Mouse (Mus musculus): ENCODE measurements around the gene Caprin2. TPM values are rescaled to one million over a fixed set of nuclear protein-coding genes. Genes with fewer than 3 reads are reported as not detected.

Caprin2 gene
- 13.6 and 18.0 TPM in 2 replicates for total RNA-seq (2014; rRNA removed)
- 5.9 and 6.5 TPM in 2 replicates for polyA plus RNA-seq (2015; fragmentation: Nextera tagmentation; extraction: Ambion mirVana)

DNA sequence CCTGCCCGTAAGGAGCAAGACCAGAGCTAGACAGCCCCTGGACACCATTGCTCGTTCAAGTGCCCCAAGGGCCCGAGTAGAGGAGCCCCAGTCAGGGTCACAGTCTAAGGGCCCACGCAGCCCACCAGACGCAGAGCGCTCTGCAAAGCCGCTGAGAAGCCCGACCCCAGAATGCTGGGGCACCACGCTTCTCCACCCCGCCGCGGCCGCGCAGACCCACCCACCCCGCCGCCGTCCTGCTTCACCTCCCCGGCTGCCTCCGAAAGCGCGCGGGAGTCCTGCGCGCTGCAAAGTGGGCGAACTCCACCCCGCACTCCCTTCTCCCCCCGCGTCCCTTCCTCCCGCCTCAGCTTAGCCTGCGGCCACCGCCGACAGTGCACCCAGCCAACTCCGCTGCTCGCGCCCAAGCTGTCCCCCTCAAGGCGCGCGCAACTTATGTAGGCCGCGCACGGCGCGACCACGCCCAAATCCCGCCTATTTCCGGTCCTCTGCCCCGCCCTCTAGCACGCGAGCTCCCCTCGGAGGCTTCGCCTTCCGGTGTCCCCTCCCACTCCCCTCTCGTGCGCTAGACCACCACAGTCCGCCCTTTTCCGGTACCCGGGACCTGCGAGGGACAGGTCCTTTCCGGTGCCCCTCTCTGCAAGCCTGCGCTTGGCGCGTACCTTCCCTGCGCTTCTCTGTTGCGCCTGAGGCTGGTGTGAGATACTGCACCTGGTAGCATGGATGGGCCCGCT lies at the start of gene Caprin2:
Caprin2 (minus strand) TSS at position 465 of the 734 bp plus-strand sequence.
- DNase-seq (ENCODE audit: low spot score), result peak; percentile 97
- Histone ChIP-seq H3K27ac (ENCODE audit: low read depth, low read length) (peak within 1 kb of the TSS; percentile 91), H3K4me2 (ENCODE audit: low read depth, low read length, poor library complexity, severe bottlenecking) (peak within 1 kb of the TSS; percentile 86), H3K4me3 (ENCODE audit: low read depth, low read length) (peak within 1 kb of the TSS; percentile 75), H3K9ac (replicated peaks; ENCODE audit: low read length, poor library complexity, severe bottlenecking) (peak within 1 kb of the TSS; percentile 71), H3K36me3 (ENCODE audit: insufficient read depth, low read length) (no peaks in the 10 kb centered on the region), H3K9me3 (ENCODE audit: low read length) (no peaks in the 10 kb centered on the region), H3K27me3 (ENCODE audit: insufficient read depth, low read length) (no peaks in the 10 kb centered on the region), H3K4me1 (ENCODE audit: insufficient read depth, low read length) (no peaks in the 10 kb centered on the region)
- TF ChIP-seq CTCF (IDR thresholded peaks at IDR 0.05), result peak; percentile 34; the same call in 1 of the 2 replicates
- WGBS, result under 1% methylated on average over 55 of the region's 65 CpGs
- peak; percentile 100 for ATAC-seq (ENCODE audit: low FRiP score)

DNA sequence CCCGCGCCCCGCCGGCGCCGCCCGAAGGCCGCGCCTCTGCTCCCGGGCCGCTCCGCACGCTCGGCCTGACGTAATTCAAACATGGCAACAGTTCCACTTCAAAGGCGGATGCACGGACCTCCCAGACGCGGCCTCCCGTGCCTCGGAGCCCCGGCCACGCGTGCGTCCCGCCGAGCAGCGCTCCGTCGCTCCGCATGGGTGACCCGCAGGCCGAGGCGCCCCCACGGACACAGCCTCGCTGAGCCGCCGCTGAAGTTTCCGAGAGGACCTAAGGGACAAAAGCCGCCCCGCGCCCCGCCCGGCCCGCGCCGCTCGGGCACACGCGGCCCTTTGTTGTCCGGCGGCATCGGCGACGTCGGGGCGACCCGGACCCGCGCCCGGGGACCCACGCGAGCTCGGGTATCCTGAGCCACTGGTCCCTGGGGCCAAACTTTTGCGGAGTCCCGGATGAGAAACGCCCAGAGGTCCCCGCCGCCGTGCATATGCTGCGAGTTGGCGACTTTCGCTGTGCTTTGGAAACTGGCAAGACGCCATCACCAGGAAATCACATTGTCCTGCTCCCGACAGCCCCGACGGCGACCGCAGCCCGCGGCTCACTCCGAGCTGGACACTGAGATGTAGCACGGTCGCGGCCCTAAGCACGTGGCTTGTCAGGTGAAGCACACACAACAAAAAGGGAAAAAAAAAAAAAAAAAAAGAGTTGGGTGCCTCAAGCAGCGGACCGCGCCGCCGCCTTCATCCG lies 48.9 kb upstream of the Caprin2 start:
- Histone ChIP-seq H3K9ac (replicated peaks; ENCODE audit: low read length, poor library complexity, severe bottlenecking) (peak overlapping the region; percentile 64), H3K27me3 (ENCODE audit: insufficient read depth, low read length) (no peaks in the 10 kb centered on the region), H3K27ac (ENCODE audit: low read depth, low read length) (no peak overlapping the region), H3K4me1 (ENCODE audit: insufficient read depth, low read length) (0 out of 2 replicates have a peak, but pooled peaks cover 3% of the 10 kb centered on the region), H3K4me2 (ENCODE audit: low read depth, low read length, poor library complexity, severe bottlenecking) (peak overlapping the region; percentile 97), H3K9me3 (ENCODE audit: low read length) (no peaks in the 10 kb centered on the region), H3K36me3 (ENCODE audit: insufficient read depth, low read length) (no peaks in the 10 kb centered on the region), H3K4me3 (ENCODE audit: low read depth, low read length) (peak overlapping the region; percentile 81)
- under 1% methylated on average over 90 of the region's 92 CpGs for WGBS
- DNase-seq (ENCODE audit: low spot score) (peak; percentile 49), ATAC-seq (ENCODE audit: low FRiP score) (peak; percentile 67)
- TF ChIP-seq CTCF (IDR thresholded peaks at IDR 0.05), result no peak

DNA sequence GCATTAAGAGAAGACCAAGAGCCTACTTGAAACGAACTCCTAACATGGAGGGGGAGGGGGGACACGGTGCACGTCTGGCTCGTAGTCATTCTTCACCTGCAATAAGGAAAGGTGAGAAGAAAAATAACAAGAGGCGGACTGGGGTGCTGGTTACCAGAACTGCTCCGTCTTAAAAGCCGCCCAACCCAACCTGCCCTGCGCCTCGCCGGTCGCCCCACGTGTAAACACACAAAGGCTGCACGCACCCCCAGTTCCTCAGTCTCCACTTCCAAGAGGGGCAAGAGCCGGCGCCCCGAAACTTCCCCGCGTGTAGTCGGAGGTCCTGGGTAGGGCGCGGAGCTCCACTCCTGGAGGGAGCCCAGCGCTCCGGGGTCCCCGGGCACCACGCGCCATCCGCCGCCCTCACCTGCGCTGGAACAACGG lies 48.3 kb upstream of the Caprin2 start:
- no peak for DNase-seq (ENCODE audit: low spot score)
- TF ChIP-seq CTCF (IDR thresholded peaks at IDR 0.05), result no peak
- 0 out of 2 replicates have a peak, but pooled peaks cover 3% of the 10 kb centered on the region for H3K4me1 ChIP-seq (ENCODE audit: insufficient read depth, low read length)
- no peaks in the 10 kb centered on the region for H3K27me3 ChIP-seq (ENCODE audit: insufficient read depth, low read length)
- H3K4me3 ChIP-seq (ENCODE audit: low read depth, low read length), result peak overlapping the region; percentile 81
- peak; percentile 29 for ATAC-seq (ENCODE audit: low FRiP score)
- no peaks in the 10 kb centered on the region for H3K9me3 ChIP-seq (ENCODE audit: low read length)
- H3K36me3 ChIP-seq (ENCODE audit: insufficient read depth, low read length), result no peaks in the 10 kb centered on the region
- H3K9ac ChIP-seq (replicated peaks; ENCODE audit: low read length, poor library complexity, severe bottlenecking), result peak overlapping the region; percentile 64
- WGBS, result under 1% methylated on average over 26 of the region's 30 CpGs
- H3K27ac ChIP-seq (ENCODE audit: low read depth, low read length), result no peak overlapping the region
- peak overlapping the region; percentile 97 for H3K4me2 ChIP-seq (ENCODE audit: low read depth, low read length, poor library complexity, severe bottlenecking)

DNA sequence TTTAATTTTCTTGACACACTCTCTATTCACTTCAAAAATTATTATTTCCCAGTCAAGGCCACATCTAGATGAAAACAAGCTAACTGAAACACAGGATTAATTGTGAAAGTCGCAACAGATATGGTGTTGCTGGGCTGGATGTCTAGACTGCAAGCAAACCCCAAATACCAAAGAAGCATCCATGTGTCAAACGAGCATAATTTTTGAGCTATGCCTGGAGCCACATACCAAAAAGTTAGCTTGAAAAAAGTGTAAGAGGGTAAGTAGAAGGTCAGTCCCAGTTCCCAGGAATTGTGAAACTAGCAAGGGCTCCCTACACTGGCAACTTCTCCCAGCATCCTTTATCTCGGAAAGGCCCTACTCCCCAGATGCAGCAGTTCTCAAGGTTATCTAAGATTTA lies 47.7 kb upstream of the Caprin2 start:
- H3K36me3 ChIP-seq (ENCODE audit: insufficient read depth, low read length), result no peaks in the 10 kb centered on the region
- H3K4me3 ChIP-seq (ENCODE audit: low read depth, low read length), result 0 out of 2 replicates have a peak overlapping the region, but pooled peaks have one; percentile 81
- H3K4me1 ChIP-seq (ENCODE audit: insufficient read depth, low read length), result 0 out of 2 replicates have a peak, but pooled peaks cover 3% of the 10 kb centered on the region
- WGBS, result 20% methylated on average over 3 of the region's 3 CpGs
- DNase-seq (ENCODE audit: low spot score) (no peak), ATAC-seq (ENCODE audit: low FRiP score) (no peak)
- no peak for TF ChIP-seq CTCF (IDR thresholded peaks at IDR 0.05)
- no peak overlapping the region for H3K27ac ChIP-seq (ENCODE audit: low read depth, low read length)
- no peaks in the 10 kb centered on the region for H3K9me3 ChIP-seq (ENCODE audit: low read length)
- no peaks in the 10 kb centered on the region for H3K27me3 ChIP-seq (ENCODE audit: insufficient read depth, low read length)
- H3K9ac ChIP-seq (replicated peaks; ENCODE audit: low read length, poor library complexity, severe bottlenecking), result no peak overlapping the region
- peak overlapping the region; percentile 15; the same call in 1 of the 2 replicates for H3K4me2 ChIP-seq (ENCODE audit: low read depth, low read length, poor library complexity, severe bottlenecking)

DNA sequence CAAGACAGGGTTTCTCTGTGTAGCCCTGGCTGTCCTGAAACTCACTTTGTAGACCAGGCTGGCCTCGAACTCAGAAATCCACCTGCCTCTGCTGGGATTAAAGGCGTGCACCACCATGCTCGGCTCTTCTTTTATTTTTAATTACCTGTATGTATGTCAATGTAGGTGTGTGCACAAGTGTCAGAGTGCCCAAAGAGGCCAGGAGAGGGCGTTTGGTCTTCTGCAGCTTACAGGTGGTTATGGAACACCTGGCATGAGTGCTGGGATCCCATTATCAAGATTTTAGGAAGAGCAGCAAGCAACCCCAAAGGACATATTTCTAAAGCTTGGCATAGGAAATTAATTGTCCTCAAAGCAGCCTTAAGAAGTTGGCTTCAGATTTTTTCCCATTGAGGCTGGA lies 46.4 kb upstream of the Caprin2 start:
- H3K9me3 ChIP-seq (ENCODE audit: low read length), result no peaks in the 10 kb centered on the region
- WGBS, result 68% methylated on average over 4 of the region's 4 CpGs
- ATAC-seq (ENCODE audit: low FRiP score), result no peak
- 0 out of 2 replicates have a peak, but pooled peaks cover 3% of the 10 kb centered on the region for H3K4me1 ChIP-seq (ENCODE audit: insufficient read depth, low read length)
- no peak overlapping the region for H3K27ac ChIP-seq (ENCODE audit: low read depth, low read length)
- H3K9ac ChIP-seq (replicated peaks; ENCODE audit: low read length, poor library complexity, severe bottlenecking), result no peak overlapping the region
- no peak for DNase-seq (ENCODE audit: low spot score)
- H3K4me2 ChIP-seq (ENCODE audit: low read depth, low read length, poor library complexity, severe bottlenecking), result no peak overlapping the region
- H3K4me3 ChIP-seq (ENCODE audit: low read depth, low read length), result no peak overlapping the region
- H3K27me3 ChIP-seq (ENCODE audit: insufficient read depth, low read length), result no peaks in the 10 kb centered on the region
- no peaks in the 10 kb centered on the region for H3K36me3 ChIP-seq (ENCODE audit: insufficient read depth, low read length)
- TF ChIP-seq CTCF (IDR thresholded peaks at IDR 0.05), result peak; percentile 11; the same call in 1 of the 2 replicates

All from midbrain, postnatal 0 days (tissue).